Mouse (Mus musculus) adrenal gland, adult (tissue): ENCODE data around the gene Cdh24.

ENCODE experiments used
- DNase-seq, 2 experiments: peaks; one replicate each; pipeline ENCODE4 v3.0.0; 2022 to 2023; ENCODE audit warnings: low spot score in 1 of 2; ENCODE audit not compliant: inconsistent age in 2 of 2

Cdh24 gene

DNA sequence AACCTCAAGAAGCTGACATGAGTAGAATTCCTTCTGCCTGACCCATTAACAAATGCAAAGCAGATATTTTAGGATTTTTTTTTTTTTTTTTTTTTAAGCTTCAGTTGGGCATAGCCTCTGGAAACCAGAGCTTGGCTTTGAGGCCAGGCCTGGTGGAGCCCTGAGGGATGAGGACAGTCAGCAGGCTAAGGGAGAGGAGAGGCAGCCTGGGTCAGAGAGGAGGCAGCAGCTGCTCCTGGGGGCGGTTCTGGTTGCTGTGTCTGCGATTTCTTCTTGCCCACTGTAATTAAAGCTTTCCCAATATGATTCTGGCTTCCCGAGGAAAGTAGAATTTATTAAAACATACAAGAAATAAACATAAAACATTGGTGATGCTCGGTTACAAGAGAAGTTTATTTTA is 31.9 kb downstream of the Cdh24 start:
- no peak for DNase-seq

DNA sequence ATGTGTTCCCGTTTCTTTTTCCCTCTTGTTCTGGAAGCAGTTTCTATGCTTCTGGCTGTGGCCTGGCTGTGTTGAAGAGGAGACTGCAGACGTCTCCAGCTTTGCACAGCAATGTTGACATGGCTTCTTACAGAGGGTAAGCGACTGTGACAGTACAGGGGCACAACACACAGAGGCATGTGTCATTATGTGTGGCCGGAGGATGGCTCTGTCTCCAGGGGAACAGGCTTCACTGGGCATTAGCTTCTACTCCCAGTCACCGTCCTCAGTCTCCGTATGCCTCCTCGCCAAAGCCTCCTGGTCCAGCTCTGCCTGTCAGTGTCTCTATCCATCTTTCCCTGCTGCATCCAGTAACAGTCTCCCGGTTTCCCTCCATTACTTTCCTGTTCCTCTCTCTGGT is 33.9 kb downstream of the Cdh24 start:
- no peak for DNase-seq

DNA sequence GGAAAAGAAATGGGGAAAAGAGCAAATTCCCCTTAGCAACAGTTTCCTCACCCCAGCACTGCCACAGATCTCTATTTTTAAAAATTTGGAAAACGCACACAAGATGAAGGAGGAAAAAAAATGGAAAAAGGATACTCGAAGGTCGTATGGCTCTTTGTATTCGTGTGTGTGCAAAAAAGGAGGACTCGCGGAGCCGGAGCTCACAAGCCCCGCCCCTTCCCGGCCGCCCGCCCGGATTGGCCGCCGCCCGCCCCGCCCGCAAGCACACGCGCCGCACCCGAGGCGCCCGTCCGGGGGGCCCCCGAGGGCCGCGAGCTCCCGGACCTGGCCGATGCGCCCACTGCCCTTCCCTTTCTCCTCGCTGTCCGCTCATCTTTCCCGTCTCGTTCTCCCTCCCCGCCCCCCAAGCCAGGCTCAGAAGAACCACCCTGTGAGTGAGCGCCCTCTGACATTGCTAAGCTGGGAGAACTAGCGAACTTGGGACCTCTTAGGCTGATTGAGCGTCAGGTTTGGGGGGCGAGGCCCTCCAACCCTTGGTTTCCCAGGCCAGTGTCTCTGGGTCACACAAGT is 35.3 kb downstream of the Cdh24 start, which contains the start of gene 4931414P19Rik:
Gene 4931414P19Rik, minus strand, starts transcription at position 242 of the 570 bp plus-strand sequence.
- peak; percentile 85 to 92 for DNase-seq

DNA sequence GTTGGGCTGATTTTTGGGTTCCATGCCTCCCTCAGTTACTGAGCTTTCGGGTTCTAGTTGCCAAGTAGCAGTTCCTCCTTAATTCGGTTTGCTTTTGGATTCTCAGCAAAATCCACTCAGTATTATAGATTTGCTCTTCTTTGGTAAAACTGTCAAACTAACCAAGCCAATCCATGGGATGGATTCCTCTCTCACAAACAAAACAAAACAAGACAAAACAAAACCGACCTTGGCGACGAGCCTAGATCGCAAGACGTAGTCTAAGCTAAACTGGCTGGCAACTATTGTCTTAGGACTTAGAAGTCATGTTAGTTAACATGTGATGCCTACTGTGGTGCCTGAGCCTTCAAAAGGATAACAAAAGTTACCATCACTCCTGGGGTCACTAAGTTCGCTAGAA is 37.5 kb downstream of the Cdh24 start:
- no peak for DNase-seq

DNA sequence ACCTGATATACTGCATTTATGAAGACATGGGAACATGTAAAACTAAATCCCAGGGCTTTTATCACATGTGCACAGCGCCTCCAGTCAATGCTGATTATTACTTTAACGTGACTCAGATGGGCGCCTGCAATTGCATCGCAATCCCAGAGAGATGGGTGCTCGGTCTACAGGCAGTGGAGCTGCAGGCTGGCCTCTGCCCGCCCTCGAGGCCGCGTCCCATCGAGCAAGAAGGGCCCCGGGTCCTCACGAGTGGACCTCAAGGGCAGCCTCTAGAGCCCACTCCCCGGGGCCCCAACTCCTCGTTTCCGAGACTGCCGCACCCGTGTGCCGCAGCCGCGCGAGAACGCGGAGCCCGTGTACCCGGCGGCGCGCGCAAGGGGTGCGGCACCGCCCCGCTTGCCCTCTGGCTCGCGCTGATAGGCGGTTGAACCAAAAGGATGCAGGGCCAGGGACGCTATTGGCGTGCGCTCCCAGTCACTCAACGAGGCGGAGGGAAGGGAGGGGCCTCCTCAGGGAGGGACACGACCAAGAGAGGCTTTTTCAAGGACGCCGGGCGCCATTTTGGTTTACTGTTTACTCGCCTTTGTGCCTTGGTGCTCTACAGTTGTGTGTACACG is 38.0 kb downstream of the Cdh24 start:
- peak; percentile 96 to 98 for DNase-seq

DNA sequence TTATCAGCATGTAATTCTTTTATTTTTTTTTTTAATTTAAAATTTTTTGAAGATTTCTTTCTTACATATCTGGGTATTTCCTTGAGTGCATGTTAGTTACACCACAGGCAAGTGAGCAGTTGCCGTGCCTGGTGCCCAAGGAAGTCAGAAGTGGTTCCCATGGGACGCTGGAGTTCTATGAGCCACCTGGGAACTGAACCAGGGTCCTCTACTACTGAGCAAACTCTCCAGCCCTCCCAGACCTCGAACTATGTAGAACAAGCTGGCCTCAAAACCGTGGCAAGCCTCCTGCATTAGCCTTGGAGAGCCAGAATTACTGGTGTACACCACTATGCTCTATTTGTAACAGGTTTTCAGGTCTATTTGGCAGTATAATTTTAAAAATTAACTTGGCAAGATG is 38.6 kb downstream of the Cdh24 start:
- DNase-seq: no peak

DNA sequence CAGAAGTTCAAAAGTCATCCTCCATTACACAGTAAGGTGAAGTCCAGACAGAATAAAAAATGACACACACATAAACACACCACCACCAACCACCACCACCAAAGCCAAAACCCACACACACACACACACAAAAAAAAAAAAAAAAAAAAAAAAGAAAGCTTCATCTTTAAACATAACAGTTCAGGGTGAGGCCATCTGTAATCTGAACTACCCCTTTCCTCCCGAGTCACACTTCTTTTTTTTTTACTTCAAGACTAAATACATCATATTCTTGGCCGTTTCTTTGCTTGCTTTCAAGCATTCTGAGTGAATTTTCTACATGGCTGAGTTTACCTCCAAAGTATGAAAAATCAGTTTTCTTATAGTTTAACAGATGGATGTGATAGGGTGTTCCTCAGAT is 39.6 kb downstream of the Cdh24 start:
- no peak for DNase-seq

DNA sequence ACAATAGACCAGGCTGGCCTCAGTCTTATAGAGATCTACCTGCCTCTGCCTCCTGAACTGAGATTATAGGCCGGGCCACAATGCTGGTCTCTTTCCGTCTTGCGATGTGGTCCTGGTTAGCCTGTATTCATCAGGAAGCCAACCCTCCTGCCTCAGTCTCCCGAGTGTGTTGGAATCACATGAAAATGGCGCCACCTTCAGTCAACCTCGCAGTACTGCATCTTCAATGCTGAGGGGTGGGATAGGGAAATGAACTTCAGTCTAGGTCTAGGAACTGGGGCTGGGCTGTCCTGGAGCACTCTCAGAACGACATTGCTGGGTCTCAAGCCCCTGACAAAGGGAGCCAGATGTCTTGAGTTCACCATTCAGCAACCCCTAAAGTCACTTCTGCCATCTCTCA is 44.1 kb downstream of the Cdh24 start:
- no peak for DNase-seq

DNA sequence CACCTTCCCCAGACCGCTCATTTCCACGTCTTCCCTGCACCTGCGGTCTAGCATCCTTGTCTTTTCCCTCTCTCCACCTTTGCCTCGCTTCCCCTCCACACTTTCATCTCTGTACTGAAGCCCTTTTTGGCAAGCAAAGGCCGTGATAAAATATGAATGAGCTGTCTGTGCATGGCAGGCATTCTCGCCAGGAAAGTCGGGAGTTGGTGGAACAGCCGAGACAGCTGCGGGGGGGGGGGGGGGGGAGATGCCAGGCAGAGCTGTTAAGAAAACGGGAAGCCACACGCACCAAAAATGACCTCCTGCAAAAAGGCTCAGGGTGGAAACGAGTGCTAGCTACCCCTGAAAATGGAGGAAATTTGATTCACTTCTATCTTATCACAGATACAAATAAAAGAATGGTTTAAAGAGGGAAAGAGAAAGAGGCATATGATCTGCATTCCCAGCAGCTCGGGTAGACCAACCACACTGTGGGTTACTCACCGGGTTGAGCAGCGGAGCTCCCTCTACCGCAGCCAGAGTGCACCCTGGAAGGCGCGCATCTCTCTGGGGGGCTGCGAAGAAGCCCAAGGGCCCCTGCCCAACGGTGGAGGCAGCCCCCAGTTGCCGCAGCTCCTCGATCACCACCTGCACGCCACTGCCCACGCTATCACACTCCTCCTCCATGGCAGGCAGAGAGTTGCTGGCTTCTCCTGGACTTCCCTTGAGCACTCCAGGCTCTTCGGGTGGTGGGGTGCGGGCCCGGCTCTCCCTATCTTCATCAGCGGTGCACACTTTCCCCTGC is 46.3 kb downstream of the Cdh24 start:
- no peak for DNase-seq

DNA sequence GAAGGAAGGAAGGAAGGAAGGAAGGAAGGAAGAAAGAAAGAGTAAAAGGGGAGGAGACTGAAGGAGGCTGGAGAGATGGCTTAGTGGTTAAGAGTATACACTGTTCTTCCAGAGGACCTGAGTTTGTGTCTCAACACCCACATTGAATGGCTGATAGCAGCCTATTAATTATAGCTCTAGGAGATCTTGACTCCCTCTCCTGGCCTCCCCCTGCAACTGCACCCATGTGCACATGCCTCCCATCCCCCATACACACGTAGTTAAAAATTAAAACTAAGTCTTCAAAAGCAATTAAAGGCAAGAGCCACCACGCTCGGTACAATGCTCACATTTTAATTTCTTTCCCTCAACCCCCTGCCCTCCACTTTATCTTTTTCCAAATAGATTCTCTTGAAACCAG is 47.1 kb downstream of the Cdh24 start:
- DNase-seq: no peak

DNA sequence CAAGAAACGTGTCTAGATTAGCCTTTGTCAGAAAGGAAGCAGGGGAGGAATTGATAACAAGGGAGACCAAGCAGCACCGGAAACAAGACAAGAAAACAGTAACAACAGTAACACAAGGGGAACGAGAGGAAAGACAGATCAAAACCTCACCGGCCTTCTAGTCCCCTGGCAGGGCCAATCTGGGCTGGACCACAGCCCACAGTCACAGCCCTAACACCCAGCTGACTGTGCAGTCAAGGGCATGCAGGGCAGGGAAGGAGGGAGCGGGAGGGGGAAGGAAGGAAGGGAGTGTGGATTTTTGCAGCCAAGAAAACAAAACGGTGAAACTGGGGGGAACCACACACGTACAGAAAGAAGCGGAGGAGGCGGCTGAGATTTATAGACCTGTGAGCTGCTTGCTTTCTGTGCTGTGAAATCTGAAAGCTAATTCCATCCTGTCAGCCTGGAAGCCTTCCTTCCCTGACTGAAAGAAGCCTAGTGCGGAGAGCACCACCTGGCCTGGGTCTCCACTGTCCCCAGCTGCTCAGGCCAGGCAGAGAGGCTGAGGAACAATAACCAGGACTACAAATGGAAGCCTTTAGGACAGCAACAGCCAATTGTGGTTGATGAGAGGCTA is 48.7 kb downstream of the Cdh24 start:
- peak; percentile 63 to 82 for DNase-seq

DNA sequence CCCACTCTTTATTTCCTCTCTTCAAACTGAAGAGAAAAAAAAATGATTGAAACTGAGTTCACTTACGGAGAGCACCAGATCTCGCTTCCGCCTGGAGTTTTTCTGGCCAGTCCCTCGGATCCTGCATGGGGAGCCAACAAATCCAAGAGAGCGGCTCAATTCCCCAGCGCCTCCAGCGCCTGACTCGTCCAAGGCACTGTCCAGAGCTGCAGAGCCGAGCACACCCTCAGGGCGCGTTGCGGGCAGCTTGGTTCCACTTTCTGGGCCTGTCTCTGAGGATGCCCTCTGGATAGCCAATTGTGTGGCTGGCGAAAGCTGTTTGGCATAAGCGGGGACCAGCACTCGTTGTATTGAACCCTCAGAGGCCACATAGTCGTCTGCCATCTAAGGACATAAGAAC is 50.1 kb downstream of the Cdh24 start:
- DNase-seq: no peak

DNA sequence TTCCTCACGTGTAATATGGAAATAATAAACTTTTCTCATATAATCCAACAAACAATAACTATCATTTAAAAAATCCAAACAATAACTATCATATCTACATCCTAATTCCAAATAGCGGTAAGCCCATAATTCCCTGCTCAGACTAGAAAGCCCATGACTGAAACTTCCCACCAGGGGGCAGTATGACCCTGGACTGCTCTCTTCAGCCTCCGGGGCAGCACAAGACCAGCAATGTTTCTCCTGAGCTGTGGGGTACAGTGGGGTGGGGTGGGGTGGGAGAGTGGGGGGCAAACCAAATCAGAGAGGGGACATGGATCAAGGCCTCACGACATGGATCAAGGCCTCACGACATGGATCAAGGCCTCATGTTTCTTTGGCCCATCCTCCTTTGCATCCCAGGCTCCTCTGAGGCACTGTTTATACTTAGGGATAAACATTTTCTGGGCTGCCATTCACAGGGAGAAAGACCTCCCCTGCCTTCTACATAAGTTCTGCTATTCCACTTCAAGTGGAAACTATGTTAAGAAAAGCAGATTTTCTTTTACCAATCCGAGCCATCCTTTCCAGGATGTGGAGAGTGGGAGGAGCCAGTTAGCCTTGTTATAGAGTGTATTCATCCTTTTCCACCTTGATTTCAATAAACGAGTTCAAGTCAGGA is 57.4 kb downstream of the Cdh24 start:
- DNase-seq: peak; percentile 64 to 88

DNA sequence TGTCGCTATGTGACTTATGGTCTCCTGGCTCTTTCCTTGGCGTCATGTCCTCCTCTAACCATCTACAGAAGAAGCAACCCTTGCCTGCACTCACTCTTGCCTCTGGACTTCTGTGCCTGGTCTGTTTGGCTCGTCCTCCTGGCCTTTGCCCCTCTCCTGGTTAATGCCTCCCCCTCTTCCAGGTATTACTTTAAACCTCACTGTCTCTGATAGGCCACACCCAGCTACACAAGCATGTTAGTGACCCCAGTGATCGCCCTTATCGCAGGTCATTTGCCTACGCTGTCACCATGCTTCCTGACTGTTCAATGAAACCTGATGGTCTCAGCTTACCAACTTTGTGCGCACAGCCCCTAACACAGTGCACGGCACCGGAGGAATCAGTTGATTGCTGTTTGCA is 58.6 kb downstream of the Cdh24 start:
- DNase-seq: no peak
